Comparison of ENCODE assay signal across 20 mouse cellular contexts in genomic region chr10:96921181-96921580, GRCm38 (mm10).
DNase-seq lines count a peak whose midpoint lies in the region; TF ChIP-seq lines count a peak whose summit lies in the region.
"Had no signal": no experiment of that assay in that cellular context is flagged by ENCODE, and none has a peak within 500 bp of the region (broad histone marks: within the 10 kb centered on the region; RNA-seq: fewer than 3 reads in every experiment).

No protein-coding gene starts in this region.

- no peak for TF ChIP-seq CTCF in layer of hippocampus, adult 2 months (conservative IDR thresholded peaks at IDR 0.05)

- no peak overlapping the region for H3K4me3 ChIP-seq in layer of hippocampus, adult 2 months
- H3K4me3 ChIP-seq: embryonic facial prominence, embryonic 15.5 days; erythroblast, embryonic 14.5 days; forebrain, embryonic 15.5 days; heart, adult 2 months; heart, embryonic 12.5 days; hindbrain, embryonic 10.5 days had no signal

- peak overlapping the region; percentile 59; the same call in 1 of the 2 replicates for H3K27ac ChIP-seq in layer of hippocampus, adult 2 months
- H3K27ac ChIP-seq: embryonic facial prominence, embryonic 15.5 days; forebrain, embryonic 15.5 days; heart, adult 2 months; hindbrain, embryonic 10.5 days; hindbrain, embryonic 14.5 days had no signal

- peak; percentile 53 for DNase-seq in layer of hippocampus, adult 11-12 months (ENCODE audit: low spot score)
- no peak for DNase-seq in layer of hippocampus, postnatal 10 days (ENCODE audit: low spot score in 2 of 2)
- DNase-seq in right cerebral cortex, adult 18-20 months = peak; percentile 9
- DNase-seq in right cerebral cortex, postnatal 4 days = no peak
- DNase-seq in layer of hippocampus, adult 2 months (ENCODE audit: low spot score in 2 of 2) = peak; percentile 41 to 72
- peak; percentile 8 to 23 for DNase-seq in layer of hippocampus, postnatal 36 days
- no peak for DNase-seq in cerebellum, adult 18-20 months
- DNase-seq in heart, adult 8-10 months (ENCODE audit: low spot score) = no peak
- DNase-seq: adrenal gland, postnatal 10 days; cerebellum, adult 2 months; cerebellum, postnatal 10 days; embryo, embryonic 11 days; gastrocnemius, postnatal 14 days; heart, adult 2 months had no signal

Comparison
In these comparisons a context has a peak if more than half of its experiments do, and no peak if none do; other contexts are left out.
1. DNase-seq: peak in layer of hippocampus, adult 11-12 months (single experiment), right cerebral cortex, adult 18-20 months (single experiment), layer of hippocampus, adult 2 months (2 of 2) and layer of hippocampus, postnatal 36 days (2 of 2); none in layer of hippocampus, postnatal 10 days (0 of 2), right cerebral cortex, postnatal 4 days (single experiment), cerebellum, adult 18-20 months (0 of 2) and heart, adult 8-10 months (single experiment).